Mouse (Mus musculus): Measurements from ENCODE around the gene Scimp. TPM values are rescaled to one million over a fixed set of nuclear protein-coding genes. Genes with fewer than 3 reads are reported as not detected.

Gene Scimp
- not detected for total RNA-seq (2021)
- long read RNA-seq, experiment 1 = 0 reads
- long read RNA-seq, experiment 2 = 0 reads

DNA sequence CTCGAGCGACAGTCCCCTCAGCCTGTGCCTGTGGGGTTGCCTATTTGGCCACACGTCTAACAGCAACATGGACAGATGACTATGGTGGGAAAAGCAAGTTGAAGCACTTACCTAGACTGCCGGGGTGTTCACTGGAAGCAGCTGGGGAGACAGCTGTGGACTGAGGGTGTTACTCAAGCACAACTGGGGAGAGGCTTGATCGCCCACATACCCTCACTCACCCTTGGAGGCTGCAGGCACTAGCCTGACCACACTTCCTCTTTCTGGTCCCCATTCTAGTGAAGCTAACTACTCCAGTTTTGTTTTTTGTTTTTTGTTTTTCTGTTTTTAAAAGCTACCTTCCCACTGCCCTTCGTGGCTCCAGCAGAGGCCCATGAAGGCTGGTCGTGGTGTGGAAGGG is at the start of gene Scimp:
TSS of gene Scimp (minus strand) at position 222 of the 400 bp plus-strand sequence.
- no peak for DNase-seq

- DNase-seq = no peak
These were observed 48.0 kb upstream of the Scimp start for GRCm38 (mm10) chr11:70860371-70860770.

- no peak for DNase-seq
These were observed 33.6 kb upstream of the Scimp start for GRCm38 (mm10) chr11:70846029-70846428.

DNA sequence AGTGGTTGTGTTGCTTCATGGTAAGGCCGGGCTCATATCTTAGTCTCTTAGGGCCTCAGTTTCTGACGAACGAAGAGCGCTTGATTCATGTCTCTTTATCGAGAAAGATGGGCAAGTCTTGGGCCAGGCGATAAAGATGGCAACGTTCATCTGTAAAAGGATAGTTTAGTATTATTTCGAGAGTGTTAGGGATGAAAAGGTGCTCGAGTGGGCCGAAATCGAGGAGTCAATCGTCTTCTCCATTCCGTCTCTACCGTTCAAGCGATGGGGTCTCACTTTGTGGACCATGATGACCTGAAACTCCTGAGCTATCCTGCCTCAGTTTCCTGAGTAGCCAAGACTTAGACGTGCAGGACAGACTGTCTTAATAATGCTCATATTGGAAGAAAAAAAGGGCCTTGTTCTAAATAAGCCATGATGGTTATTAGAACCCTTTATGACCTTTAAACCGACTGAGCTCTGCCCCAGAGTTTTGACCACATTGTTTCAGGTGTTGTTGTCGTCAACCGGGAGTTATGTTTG is 33.1 kb upstream of the Scimp start:
- DNase-seq = no peak

GRCm38 (mm10) chr11:70844559-70845456 is 32.4 kb upstream of the Scimp start, which contains the start of gene Rabep1:
TSS of gene Rabep1 (plus strand) at chr11:70844778.
- peak; percentile 95 for DNase-seq

GRCm38 (mm10) chr11:70843701-70844551 is 31.5 kb upstream of the Scimp start:
- DNase-seq = no peak

GRCm38 (mm10) chr11:70842983-70843382 is 30.6 kb upstream of the Scimp start:
- DNase-seq = no peak

DNA sequence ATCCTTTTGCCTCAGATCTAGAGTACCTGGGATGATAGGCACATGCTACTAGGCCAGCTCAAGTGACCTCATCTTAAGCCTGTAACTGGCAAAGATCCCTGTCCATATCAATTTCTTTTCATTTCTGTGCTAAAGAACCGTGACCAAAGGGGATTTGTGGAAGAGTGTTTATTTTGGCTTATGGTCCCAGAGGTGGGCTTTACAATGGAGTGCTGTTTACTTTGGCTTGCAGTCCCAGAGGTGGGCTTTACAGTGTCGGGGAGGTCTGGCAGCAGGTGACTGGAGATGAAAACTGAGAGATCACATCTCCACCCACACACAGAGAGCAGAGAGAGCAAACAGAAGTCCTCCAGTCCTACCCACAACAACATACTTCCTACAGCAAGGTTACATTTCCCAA is 26.2 kb upstream of the Scimp start:
- no peak for DNase-seq

DNA sequence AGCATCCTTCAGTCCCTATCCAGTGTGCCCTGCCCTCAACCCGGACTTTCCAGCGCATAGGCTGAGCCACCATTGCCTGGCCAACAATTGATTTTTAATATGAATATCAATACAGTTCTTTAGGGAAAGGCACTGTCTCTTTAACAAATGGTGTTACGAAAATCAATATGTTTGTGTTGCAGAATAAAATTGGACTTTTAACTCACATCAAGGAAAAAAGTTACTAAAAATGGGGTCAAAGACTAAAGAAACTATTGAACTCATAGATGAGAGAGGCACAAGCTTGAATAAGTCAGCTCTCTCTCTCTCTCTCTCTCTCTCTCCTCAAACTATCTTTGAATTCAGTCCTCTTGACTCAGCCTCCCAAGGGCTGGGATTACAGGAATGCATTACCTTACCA is 24.6 kb upstream of the Scimp start:
- DNase-seq = no peak

DNA sequence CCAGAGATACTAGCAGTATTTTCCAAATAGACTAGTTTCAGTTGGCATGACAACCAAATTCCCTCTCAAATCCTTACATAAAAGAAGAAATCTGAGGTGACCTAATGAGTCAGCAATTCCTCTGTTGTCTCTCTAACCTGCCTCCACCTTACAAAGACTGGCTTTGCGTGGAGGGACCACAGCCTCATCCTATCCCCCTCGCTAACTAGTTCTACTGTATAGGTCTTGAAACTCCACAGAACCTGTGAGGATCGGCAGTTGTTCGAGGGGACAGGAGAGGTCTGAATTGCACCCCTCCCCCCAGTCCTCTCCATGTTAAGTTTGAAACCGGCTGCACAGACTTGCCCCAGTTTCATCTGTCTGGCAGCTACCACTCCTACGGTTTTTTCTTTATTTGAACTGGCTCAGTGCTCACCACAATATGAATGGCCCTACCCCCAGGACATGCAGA is 23.0 kb upstream of the Scimp start:
- no peak for DNase-seq

GRCm38 (mm10) chr11:70833831-70834230 is 21.4 kb upstream of the Scimp start:
- DNase-seq = no peak

GRCm38 (mm10) chr11:70833408-70833807 is 21.0 kb upstream of the Scimp start:
- DNase-seq = no peak

DNA sequence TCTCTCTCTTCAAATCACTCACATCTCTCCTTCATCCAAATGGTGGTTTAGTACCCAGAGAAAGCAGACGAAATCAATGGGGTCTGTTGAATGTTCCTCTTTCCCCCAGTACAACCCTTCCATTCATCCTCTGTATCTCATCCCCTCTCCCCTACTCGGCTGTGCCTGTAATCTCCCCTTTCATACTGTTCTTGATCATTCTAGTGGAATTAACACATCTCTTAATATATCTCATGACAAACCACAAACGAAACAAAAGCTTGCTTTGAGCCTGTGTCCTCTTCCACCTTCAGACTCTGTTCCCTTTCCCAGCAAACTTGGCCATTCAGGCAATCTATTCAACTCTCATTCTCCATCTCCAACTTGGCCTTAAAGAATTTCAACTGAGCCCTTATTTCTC is 18.8 kb upstream of the Scimp start:
- DNase-seq = no peak

- no peak for DNase-seq
These were observed 16.7 kb upstream of the Scimp start for GRCm38 (mm10) chr11:70828975-70829615.

- DNase-seq = no peak
These were observed 13.8 kb upstream of the Scimp start for GRCm38 (mm10) chr11:70826207-70826606.

DNA sequence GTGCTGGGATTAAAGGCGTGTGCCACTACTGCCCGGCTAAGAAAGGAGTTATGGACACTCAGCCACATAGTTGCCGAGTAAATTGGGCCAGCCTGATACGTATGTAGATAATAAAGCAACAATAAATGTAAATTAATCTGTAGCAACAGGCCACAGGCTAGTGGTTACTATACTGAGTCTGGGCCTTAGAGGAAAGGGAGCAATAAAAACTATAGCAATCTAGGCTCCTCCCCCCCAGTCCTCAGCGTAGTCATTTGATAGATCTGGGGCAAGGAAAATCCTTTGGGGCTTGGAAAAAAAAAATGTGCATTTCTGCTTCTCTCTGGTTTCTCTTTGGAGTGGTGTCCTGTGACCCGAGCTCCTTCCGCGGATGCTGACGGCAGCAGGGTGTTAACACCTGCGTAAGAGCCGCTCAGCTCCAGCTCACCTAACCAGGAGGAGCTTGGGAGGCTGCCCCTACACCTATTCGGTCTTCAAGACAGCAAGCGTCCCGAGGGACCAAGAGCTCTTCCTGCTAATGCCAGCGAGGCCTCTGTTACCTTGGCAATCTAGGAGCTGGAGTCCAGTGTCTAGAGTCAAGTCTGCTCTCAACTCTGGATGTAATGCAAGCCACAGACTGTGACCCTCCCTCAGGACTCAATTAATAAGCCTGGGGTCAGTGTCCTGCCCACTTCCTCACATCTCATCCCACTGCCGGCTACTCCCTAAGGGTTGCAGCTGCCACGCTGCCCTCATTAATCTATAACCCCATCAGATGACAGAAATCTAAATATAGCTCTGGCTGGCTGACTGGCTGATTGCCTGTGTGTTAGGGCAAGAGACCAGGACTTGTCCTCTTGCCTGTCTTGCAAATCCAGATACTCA is 9.6 kb upstream of the Scimp start:
- peak; percentile 66 for DNase-seq

- DNase-seq = no peak
These were observed 7.7 kb upstream of the Scimp start for GRCm38 (mm10) chr11:70820120-70820519.

DNA sequence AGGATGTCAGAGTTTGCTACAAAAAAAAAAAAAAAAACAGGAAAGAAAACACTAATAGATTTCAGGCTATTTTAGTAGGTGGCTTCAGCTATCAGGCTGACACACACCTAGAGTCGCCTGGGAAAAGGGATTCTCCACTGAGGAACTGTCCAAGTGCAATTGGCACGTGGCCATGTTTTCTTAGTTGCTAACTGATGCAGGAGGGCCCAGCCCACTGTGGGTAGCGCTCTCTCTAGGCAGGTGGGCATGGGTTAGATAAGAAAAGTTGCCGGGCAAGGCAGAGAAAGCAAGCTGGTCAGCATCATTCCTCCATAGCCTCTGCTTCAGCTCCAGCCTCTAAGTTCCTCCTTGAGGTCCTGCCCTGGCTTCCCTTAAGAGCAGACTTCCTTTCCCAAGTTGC is 4.4 kb upstream of the Scimp start:
- no peak for DNase-seq

- no peak for DNase-seq
These were observed 3.2 kb upstream of the Scimp start for GRCm38 (mm10) chr11:70815498-70816078.

DNA sequence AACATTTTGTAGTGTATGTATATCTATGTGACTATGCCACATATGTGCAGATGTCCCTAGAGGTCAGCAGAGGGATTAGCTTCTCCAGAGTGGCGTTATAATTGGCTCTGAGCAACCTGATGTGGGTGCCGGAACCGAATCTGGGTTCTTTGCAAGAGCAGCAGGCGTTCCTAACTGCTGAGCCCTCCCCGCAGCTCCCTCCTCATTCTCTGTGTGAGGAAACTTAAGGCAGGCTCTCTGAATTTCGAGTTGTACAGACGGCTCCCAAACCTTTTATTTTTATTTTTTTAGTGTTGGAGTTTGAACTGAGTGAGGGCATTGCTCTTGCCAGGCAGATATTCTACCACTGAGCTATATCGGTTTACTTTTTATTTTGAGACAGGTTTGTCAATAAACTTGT is 2.7 kb upstream of the Scimp start:
- DNase-seq = no peak

Data from gastrocnemius, postnatal 25 days (tissue).